12 mouse cellular contexts compared by ENCODE assay signal in genomic region chr7:35362868-35363267, GRCm38 (mm10). TPM values are rescaled to one million over a fixed set of nuclear protein-coding genes. Genes with fewer than 3 reads are reported as not detected.
DNase-seq lines count a peak whose midpoint lies in the region; ATAC-seq and TF ChIP-seq lines count a peak whose summit lies in the region.
"Had no signal": no experiment of that assay in that cellular context is flagged by ENCODE, and none has a peak within 500 bp of the region (broad histone marks: within the 10 kb centered on the region; RNA-seq: fewer than 3 reads in every experiment).

No protein-coding gene starts in this region.

- H3K36me3 ChIP-seq in liver, embryonic 13.5 days = peaks cover 8% of the 10 kb centered on the region
- H3K36me3 ChIP-seq: neural tube, embryonic 12.5 days had no signal

- no peak for TF ChIP-seq CTCF in layer of hippocampus, adult 2 months (conservative IDR thresholded peaks at IDR 0.05)

- peak; percentile 81 for ATAC-seq in liver, embryonic 13.5 days (ENCODE audit: low read depth)

- H3K9me3 ChIP-seq in liver, embryonic 13.5 days (replicated peaks) = no peaks in the 10 kb centered on the region
- H3K9me3 ChIP-seq: neural tube, embryonic 12.5 days had no signal

- H3K4me1 ChIP-seq in liver, embryonic 13.5 days (replicated peaks) = peaks cover 20% of the 10 kb centered on the region
- H3K4me1 ChIP-seq: megakaryocyte, embryonic 14.5 days; neural tube, embryonic 12.5 days had no signal

- no peak overlapping the region for H3K4me3 ChIP-seq in liver, embryonic 13.5 days (replicated peaks)
- H3K4me3 ChIP-seq in layer of hippocampus, adult 2 months = no peak overlapping the region
- H3K4me3 ChIP-seq: megakaryocyte, embryonic 14.5 days; neural tube, embryonic 12.5 days had no signal

- peak overlapping the region; percentile 23; the same call in 1 of the 2 replicates for H3K4me2 ChIP-seq in liver, embryonic 13.5 days
- H3K4me2 ChIP-seq: neural tube, embryonic 12.5 days had no signal

- no peaks in the 10 kb centered on the region for H3K27me3 ChIP-seq in liver, embryonic 13.5 days
- H3K27me3 ChIP-seq: neural tube, embryonic 12.5 days had no signal

- 62% methylated on average over 5 of the region's 5 CpGs for WGBS in liver, embryonic 13.5 days (ENCODE audit: insufficient replicate concordance)

- H3K9ac ChIP-seq in liver, embryonic 13.5 days = no peak overlapping the region
- H3K9ac ChIP-seq: neural tube, embryonic 12.5 days had no signal

- peak; percentile 42 for DNase-seq in embryo, embryonic 10 days (ENCODE audit: low spot score)
- no peak for DNase-seq in embryo, embryonic 11 days
- DNase-seq in NIH3T3 (ENCODE audit: low read depth) = peak; percentile 20
- DNase-seq in kidney, adult 18-20 months = peak; percentile 16
- DNase-seq in liver, embryonic 13.5 days = no peak
- no peak for DNase-seq in layer of hippocampus, adult 2 months (ENCODE audit: low spot score in 2 of 2)
- no peak for DNase-seq in thymus, postnatal 14 days
- DNase-seq in thymus, postnatal 10 days (ENCODE audit: low spot score in 2 of 2) = no peak
- DNase-seq: adrenal gland, postnatal 10 days; cerebellum, adult 11-12 months had no signal

- H3K27ac ChIP-seq in liver, embryonic 13.5 days = no peak overlapping the region
- H3K27ac ChIP-seq in layer of hippocampus, adult 2 months = no peak overlapping the region
- H3K27ac ChIP-seq: neural tube, embryonic 12.5 days had no signal

RNA-seq across cellular contexts. Expression of gene Rhpn2, which starts 28.9 kb away (rescaled TPM):
- 3.8 and 4.6 TPM in 2 replicates for polyA plus RNA-seq in liver, embryonic 13.5 days (2015; fragmentation: Nextera tagmentation; extraction: Ambion mirVana)
- total RNA-seq in layer of hippocampus, adult 2 months (2021) = 1 to 10 TPM; 4.3 to 5.9 TPM

RNA-seq across cellular contexts. Expression of gene Faap24, which starts 33.8 kb away (rescaled TPM):
- polyA plus RNA-seq in liver, embryonic 13.5 days (2015; fragmentation: Nextera tagmentation; extraction: Ambion mirVana) = 28.9 and 34.4 TPM in 2 replicates
- 1 to 10 TPM; 5.6 to 6.1 TPM for total RNA-seq in layer of hippocampus, adult 2 months (2021)

RNA-seq across cellular contexts. Expression of gene Cep89, which starts 34.0 kb away (rescaled TPM):
- 19.7 and 22.9 TPM in 2 replicates for polyA plus RNA-seq in liver, embryonic 13.5 days (2015; fragmentation: Nextera tagmentation; extraction: Ambion mirVana)
- total RNA-seq in layer of hippocampus, adult 2 months (2021) = 10 to 100 TPM; 18.6 to 22.1 TPM

RNA-seq across cellular contexts. Expression of gene Gpatch1, which starts 44.6 kb away (rescaled TPM):
- polyA plus RNA-seq in liver, embryonic 13.5 days (2015; fragmentation: Nextera tagmentation; extraction: Ambion mirVana) = 7.3 and 8.5 TPM in 2 replicates
- total RNA-seq in layer of hippocampus, adult 2 months (2021) = 10 to 100 TPM; 27.5 to 29.4 TPM

Comparison
In these comparisons a context has a peak if more than half of its experiments do, and no peak if none do; other contexts are left out.
1. DNase-seq: peak in embryo, embryonic 10 days (single experiment), NIH3T3 (single experiment) and kidney, adult 18-20 months (single experiment); none in embryo, embryonic 11 days (single experiment), liver, embryonic 13.5 days (single experiment), layer of hippocampus, adult 2 months (0 of 2), thymus, postnatal 14 days (single experiment) and thymus, postnatal 10 days (0 of 2).